Mouse (Mus musculus): ENCODE measurements around the gene Mvb12b. TPM values are rescaled to one million over a fixed set of nuclear protein-coding genes. Genes with fewer than 3 reads are reported as not detected.
A peak's percentile ranks its signal among the peaks of the same experiment; 100 is the strongest.

Gene Mvb12b
- polyA plus RNA-seq, 1 experiment from 2014 or later, result 43.7 TPM

- H3K9ac ChIP-seq (ENCODE audit: low read length), result no peak overlapping the region
- H3K4me3 ChIP-seq (ENCODE audit: low read depth, low read length), result no peak overlapping the region
- H3K27me3 ChIP-seq (ENCODE audit: control insufficient read depth, insufficient read depth, low read length), result no peaks in the 10 kb centered on the region
- ATAC-seq (ENCODE audit: insufficient read depth, low FRiP score, low TSS enrichment) (no peak), DNase-seq (ENCODE audit: low spot score) (peak; percentile 57)
- 11% methylated on average over 4 of the region's 4 CpGs for WGBS
- H3K27ac ChIP-seq (ENCODE audit: low read depth, low read length), result no peak overlapping the region
- H3K36me3 ChIP-seq (ENCODE audit: control insufficient read depth, insufficient read depth, low read length), result no peaks in the 10 kb centered on the region
- no peaks in the 10 kb centered on the region; the same call in 1 of the 2 replicates for H3K9me3 ChIP-seq (ENCODE audit: control insufficient read depth, low read length)
- 0 out of 2 replicates have a peak, but pooled peaks cover 4% of the 10 kb centered on the region for H3K4me1 ChIP-seq (ENCODE audit: control insufficient read depth, insufficient read depth, low read length)
- no peak overlapping the region for H3K4me2 ChIP-seq (ENCODE audit: low read depth)
Measured at GRCm38 (mm10) chr2:33682219-33682618, 205.5 kb downstream of the Mvb12b start.

Other genes with a start within 250 kb of the Mvb12b start
- gene Lmx1b, start 247.4 kb downstream of the Mvb12b start, polyA plus RNA-seq (2014; fragmentation: Nextera tagmentation; extraction: Ambion mirVana), result 1.6 and 1.7 TPM in 2 replicates